Mouse (Mus musculus): ENCODE measurements around the gene Sult2b1. TPM values are rescaled to one million over a fixed set of nuclear protein-coding genes. Genes with fewer than 3 reads are reported as not detected.

Sult2b1 gene
- polyA plus RNA-seq, 2 experiments: 0.35 to 0.43 TPM

DNA sequence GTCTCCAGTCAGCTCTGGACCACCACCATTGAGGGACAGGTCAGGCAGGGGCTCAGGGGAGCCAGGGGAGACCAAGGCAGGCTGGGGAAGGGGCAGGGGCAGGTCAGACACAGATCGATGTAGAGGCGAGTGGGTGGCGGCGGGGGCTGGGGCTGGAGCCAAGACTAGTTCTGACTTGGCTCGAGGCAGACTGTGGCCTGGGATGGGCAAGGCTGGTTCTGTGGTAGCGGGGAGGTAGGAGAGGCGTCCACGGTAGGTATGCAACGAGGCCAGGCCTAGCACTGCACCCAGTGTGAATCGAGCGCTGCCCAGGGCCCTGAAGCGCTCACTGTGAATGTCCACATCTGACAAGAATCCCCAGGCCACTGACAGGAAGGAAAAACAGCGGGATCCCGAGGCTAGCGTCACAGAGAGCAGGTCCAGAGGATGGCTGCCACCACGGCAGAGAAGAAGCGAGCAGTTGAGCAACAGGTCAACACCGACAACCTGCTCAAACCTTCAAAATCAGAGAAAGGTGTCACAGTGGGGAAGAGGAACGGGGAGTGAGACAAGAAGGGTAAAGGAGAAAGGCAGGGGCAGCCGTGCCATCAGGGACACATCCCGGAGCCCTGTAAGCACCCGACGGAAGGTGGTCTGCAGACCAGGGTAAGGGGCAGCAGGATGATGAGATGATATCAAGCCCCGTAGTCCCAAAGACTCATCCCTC is 73.0 kb downstream of the Sult2b1 start:
- ATAC-seq (ENCODE audit: insufficient read depth): no peak
- no peaks in the 10 kb centered on the region for H3K9me3 ChIP-seq (ENCODE audit: control insufficient read depth, low read length)
- no peak for TF ChIP-seq EP300 (IDR thresholded peaks at IDR 0.05; ENCODE audit: low read depth)
- no peak for TF ChIP-seq CTCF (IDR thresholded peaks at IDR 0.05; ENCODE audit: low read depth)
- H3K9ac ChIP-seq (replicated peaks): no peak overlapping the region
- DNase-seq (ENCODE audit: low read depth in 3 of 3, low spot score in 3 of 3): no peak
- H3K4me1 ChIP-seq (replicated peaks; ENCODE audit: control insufficient read depth in 2 of 2, insufficient read depth in 2 of 2, low read length in 1 of 2): peaks cover 26 to 32% of the 10 kb centered on the region in 2 experiments
- H3K27me3 ChIP-seq (ENCODE audit: control insufficient read depth, insufficient read depth, low read length): no peaks in the 10 kb centered on the region
- no peak overlapping the region for H3K4me2 ChIP-seq (ENCODE audit: low read depth)
- H3K27ac ChIP-seq: no peak overlapping the region
- H3K36me3 ChIP-seq (replicated peaks; ENCODE audit: control insufficient read depth, insufficient read depth, low read depth): peaks cover 12% of the 10 kb centered on the region
- 83% methylated on average over 24 of the region's 24 CpGs for WGBS (ENCODE audit: insufficient replicate concordance)
- no peak overlapping the region for H3K4me3 ChIP-seq (ENCODE audit: insufficient read depth in 1 of 2, low read depth in 2 of 2, low read length in 2 of 2)

GRCm38 (mm10) chr7:45710477-45711191 is 73.8 kb downstream of the Sult2b1 start:
- 84% methylated on average over 20 of the region's 20 CpGs for WGBS (ENCODE audit: insufficient replicate concordance)
- Histone ChIP-seq H3K27ac (no peak overlapping the region), H3K36me3 (replicated peaks; ENCODE audit: control insufficient read depth, insufficient read depth, low read depth) (peaks cover 12% of the 10 kb centered on the region), H3K27me3 (ENCODE audit: control insufficient read depth, insufficient read depth, low read length) (no peaks in the 10 kb centered on the region), H3K4me3 (ENCODE audit: insufficient read depth in 1 of 2, low read depth in 2 of 2, low read length in 2 of 2) (no peak overlapping the region), H3K9me3 (ENCODE audit: control insufficient read depth, low read length) (no peaks in the 10 kb centered on the region), H3K4me1 (replicated peaks; ENCODE audit: control insufficient read depth in 2 of 2, insufficient read depth in 2 of 2, low read length in 1 of 2) (peaks cover 25 to 30% of the 10 kb centered on the region in 2 experiments), H3K9ac (replicated peaks) (no peak overlapping the region), H3K4me2 (ENCODE audit: low read depth) (no peak overlapping the region)
- TF ChIP-seq CTCF (IDR thresholded peaks at IDR 0.05; ENCODE audit: low read depth) (no peak), EP300 (IDR thresholded peaks at IDR 0.05; ENCODE audit: low read depth) (no peak)
- DNase-seq (ENCODE audit: low read depth in 3 of 3, low spot score in 3 of 3): no peak
- ATAC-seq (ENCODE audit: insufficient read depth): no peak

DNA sequence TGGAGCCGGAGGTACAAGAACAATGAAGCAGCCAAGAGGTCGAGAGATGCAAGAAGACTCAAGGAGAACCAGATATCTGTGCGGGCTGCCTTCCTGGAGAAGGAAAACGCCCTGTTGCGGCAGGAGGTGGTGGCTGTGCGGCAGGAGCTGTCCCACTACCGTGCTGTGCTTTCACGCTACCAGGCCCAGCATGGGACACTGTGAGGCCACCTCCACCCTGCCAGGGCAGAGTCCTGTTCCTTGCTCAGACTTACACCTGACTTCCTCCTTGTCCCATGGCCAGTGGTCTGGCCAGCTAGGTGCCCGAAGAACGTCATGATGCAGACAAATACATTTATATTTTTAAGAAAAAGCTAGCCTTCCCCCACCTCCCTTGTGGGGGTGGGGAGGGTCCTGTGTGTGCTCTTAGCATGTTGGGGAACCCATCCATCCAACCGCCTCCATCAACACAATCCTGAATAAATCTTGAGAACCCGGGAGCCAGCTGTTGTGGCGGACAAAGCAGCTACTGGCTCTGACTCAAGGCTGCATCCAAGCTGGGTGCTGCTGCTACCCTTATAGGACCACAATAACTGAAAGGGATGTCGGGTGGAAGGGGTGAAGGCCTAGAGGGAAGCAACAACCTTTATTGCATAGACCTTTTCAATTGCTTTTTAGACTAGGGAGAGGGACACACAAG is 74.7 kb downstream of the Sult2b1 start:
- 65% methylated on average over 14 of the region's 14 CpGs for WGBS (ENCODE audit: insufficient replicate concordance)
- Histone ChIP-seq H3K4me2 (ENCODE audit: low read depth) (no peak overlapping the region), H3K27me3 (ENCODE audit: control insufficient read depth, insufficient read depth, low read length) (no peaks in the 10 kb centered on the region), H3K9me3 (ENCODE audit: control insufficient read depth, low read length) (no peaks in the 10 kb centered on the region), H3K4me1 (replicated peaks; ENCODE audit: control insufficient read depth in 2 of 2, insufficient read depth in 2 of 2, low read length in 1 of 2) (peaks cover 25 to 27% of the 10 kb centered on the region in 2 experiments), H3K9ac (replicated peaks) (no peak overlapping the region), H3K4me3 (ENCODE audit: insufficient read depth in 1 of 2, low read depth in 2 of 2, low read length in 2 of 2) (no peak overlapping the region), H3K36me3 (replicated peaks; ENCODE audit: control insufficient read depth, insufficient read depth, low read depth) (peaks cover 12% of the 10 kb centered on the region), H3K27ac (no peak overlapping the region)
- no peak for TF ChIP-seq CTCF (IDR thresholded peaks at IDR 0.05; ENCODE audit: low read depth)
- TF ChIP-seq EP300 (IDR thresholded peaks at IDR 0.05; ENCODE audit: low read depth): no peak
- DNase-seq (ENCODE audit: low read depth in 3 of 3, low spot score in 3 of 3): no peak
- no peak for ATAC-seq (ENCODE audit: insufficient read depth)

- H3K4me2 ChIP-seq (ENCODE audit: low read depth): no peak overlapping the region
- H3K4me3 ChIP-seq (ENCODE audit: insufficient read depth in 1 of 2, low read depth in 2 of 2, low read length in 2 of 2): no peak overlapping the region
- 63% methylated on average over 6 of the region's 6 CpGs for WGBS (ENCODE audit: insufficient replicate concordance)
- peaks cover 24 to 28% of the 10 kb centered on the region in 2 experiments for H3K4me1 ChIP-seq (replicated peaks; ENCODE audit: control insufficient read depth in 2 of 2, insufficient read depth in 2 of 2, low read length in 1 of 2)
- no peak for ATAC-seq (ENCODE audit: insufficient read depth)
- H3K27me3 ChIP-seq (ENCODE audit: control insufficient read depth, insufficient read depth, low read length): no peaks in the 10 kb centered on the region
- DNase-seq (ENCODE audit: low read depth in 3 of 3, low spot score in 3 of 3): no peak
- H3K9ac ChIP-seq (replicated peaks): no peak overlapping the region
- no peaks in the 10 kb centered on the region for H3K9me3 ChIP-seq (ENCODE audit: control insufficient read depth, low read length)
- TF ChIP-seq CTCF (IDR thresholded peaks at IDR 0.05; ENCODE audit: low read depth): no peak
- TF ChIP-seq EP300 (IDR thresholded peaks at IDR 0.05; ENCODE audit: low read depth): no peak
- H3K27ac ChIP-seq: no peak overlapping the region
- H3K36me3 ChIP-seq (replicated peaks; ENCODE audit: control insufficient read depth, insufficient read depth, low read depth): peaks cover 12% of the 10 kb centered on the region
Observed at GRCm38 (mm10) chr7:45709036-45709435, 75.4 kb downstream of the Sult2b1 start.
